Mouse (Mus musculus) MEL (cell line): ENCODE results near the gene Sema6b. TPM values are rescaled to one million over a fixed set of nuclear protein-coding genes. Genes with fewer than 3 reads are reported as not detected.

Experiments used
- DNase-seq: peaks from one replicate; pipeline ENCODE4 v3.0.0; 2011; ENCODE audit warnings: low read depth, low spot score
- H3K27ac ChIP-seq: 2 replicates; pipeline ENCODE4 v1.5.1; 2012; ENCODE audit warnings: low read depth, mild to moderate bottlenecking, control low read depth, low read length, moderate library complexity; ENCODE audit not compliant: control insufficient read depth
- H3K27me3 ChIP-seq, 2 experiments: fragments of 150-350 bp in 1 of 2; sonication (generic) in 1 of 2; 2 replicates each; pipeline ENCODE4 v1.6.1; 2012; ENCODE audit warnings: low read length in 2 of 2, mild to moderate bottlenecking in 2 of 2, improper control_type of control experiment in 1 of 2, moderate library complexity in 1 of 2; ENCODE audit not compliant: insufficient read depth in 2 of 2, control insufficient read depth in 1 of 2
- H3K36me3 ChIP-seq, 2 experiments: 2 replicates each; pipeline ENCODE4 v1.6.1; 2012 to 2014; ENCODE audit warnings: low read length in 2 of 2, improper control_type of control experiment in 1 of 2, inconsistent platforms in 1 of 2, mild to moderate bottlenecking in 1 of 2; ENCODE audit not compliant: insufficient read depth in 2 of 2, control insufficient read depth in 1 of 2
- H3K4me1 ChIP-seq, 2 experiments: fragments of 150-350 bp in 1 of 2; sonication (generic) in 1 of 2; 2 replicates each; pipeline ENCODE4 v1.6.1; 2012; ENCODE audit warnings: low read length in 2 of 2, improper control_type of control experiment in 1 of 2, mild to moderate bottlenecking in 1 of 2; ENCODE audit not compliant: insufficient read depth in 2 of 2, control insufficient read depth in 1 of 2
- H3K4me3 ChIP-seq, 2 experiments: fragments of 150-350 bp in 1 of 2; sonication (generic) in 1 of 2; 2 replicates each; pipeline ENCODE4 v1.5.1; 2012; ENCODE audit warnings: low read depth in 2 of 2, low read length in 2 of 2, mild to moderate bottlenecking in 2 of 2, moderate library complexity in 2 of 2, control low read depth in 1 of 2, improper control_type of control experiment in 1 of 2; ENCODE audit not compliant: control insufficient read depth in 1 of 2, insufficient read depth in 1 of 2
- H3K79me2 ChIP-seq: 2 replicates; pipeline ENCODE4 v1.6.1; 2012; ENCODE audit warnings: mild to moderate bottlenecking, low read length, moderate library complexity; ENCODE audit not compliant: control insufficient read depth, poor library complexity, insufficient read depth
- H3K9ac ChIP-seq: 2 replicates; pipeline ENCODE4 v1.6.1; 2012; ENCODE audit warnings: low read depth, mild to moderate bottlenecking, control low read depth, low read length, moderate library complexity; ENCODE audit not compliant: control insufficient read depth, poor library complexity, severe bottlenecking
- H3K9me3 ChIP-seq: fragments of 150-350 bp; sonication (generic); replicated peaks from 2 replicates; pipeline ENCODE4 v1.6.1; 2012; ENCODE audit warnings: mild to moderate bottlenecking, low read length, improper control_type of control experiment, moderate library complexity; ENCODE audit not compliant: insufficient read depth
- CHD2 ChIP-seq: IDR thresholded peaks from 2 replicates; pipeline ENCODE4 v1.6.1; 2011; ENCODE audit warnings: low read length, improper control_type of control experiment
- CTCF ChIP-seq, 3 experiments: IDR thresholded peaks in 2 of 3; conservative IDR thresholded peaks in 1 of 3; 2 replicates each; pipeline ENCODE4 v1.5.1; 2011 to 2012; ENCODE audit warnings: low read length in 3 of 3, low read depth in 2 of 3, mild to moderate bottlenecking in 2 of 3, improper control_type of control experiment in 1 of 3, inconsistent platforms in 1 of 3, mixed read lengths in 1 of 3, moderate library complexity in 1 of 3; ENCODE audit not compliant: control insufficient read depth in 1 of 3, insufficient read depth in 1 of 3, poor library complexity in 1 of 3, severe bottlenecking in 1 of 3
- EP300 ChIP-seq, 2 experiments: IDR thresholded peaks; 2 replicates each; pipeline ENCODE4 v1.6.1; 2011; ENCODE audit warnings: improper control_type of control experiment in 2 of 2, low read length in 2 of 2, low read depth in 1 of 2, mild to moderate bottlenecking in 1 of 2
- ETS1 ChIP-seq: IDR thresholded peaks from 2 replicates; pipeline ENCODE4 v1.6.1; 2012; ENCODE audit warnings: low read depth, mild to moderate bottlenecking, inconsistent platforms, low read length, improper control_type of control experiment, moderate library complexity
- GATA1 ChIP-seq: IDR thresholded peaks from 2 replicates; pipeline ENCODE4 v1.6.1; 2011; ENCODE audit warnings: low read depth, low read length, improper control_type of control experiment
- JUND ChIP-seq: IDR thresholded peaks from 2 replicates; pipeline ENCODE4 v1.6.1; 2011; ENCODE audit warnings: low read depth, mild to moderate bottlenecking, improper control_type of control experiment, low read length
- MAX ChIP-seq: IDR thresholded peaks from 2 replicates; pipeline ENCODE4 v1.6.1; 2011; ENCODE audit warnings: low read length, improper control_type of control experiment
- MAZ ChIP-seq: IDR thresholded peaks from 2 replicates; pipeline ENCODE4 v1.6.1; 2012; ENCODE audit warnings: low read depth, mild to moderate bottlenecking, inconsistent platforms, low read length, improper control_type of control experiment
- MXI1 ChIP-seq: IDR thresholded peaks from 2 replicates; pipeline ENCODE4 v1.6.1; 2011; ENCODE audit warnings: mild to moderate bottlenecking, low read depth, low read length, improper control_type of control experiment
- MYB ChIP-seq: IDR thresholded peaks from 2 replicates; pipeline ENCODE4 v1.6.1; 2011; ENCODE audit warnings: mild to moderate bottlenecking, low read depth, low read length, improper control_type of control experiment
- MYC ChIP-seq: IDR thresholded peaks from 2 replicates; pipeline ENCODE4 v1.6.1; 2011; ENCODE audit warnings: low read depth, mild to moderate bottlenecking, low read length, improper control_type of control experiment, moderate library complexity
- NELFE ChIP-seq: IDR thresholded peaks from 2 replicates; pipeline ENCODE4 v1.6.1; 2011; ENCODE audit warnings: low read depth, low read length, improper control_type of control experiment
- RAD21 ChIP-seq: IDR thresholded peaks from 2 replicates; pipeline ENCODE4 v1.6.1; 2011; ENCODE audit warnings: mild to moderate bottlenecking, low read depth, low read length, improper control_type of control experiment
- RCOR1 ChIP-seq: IDR thresholded peaks from 2 replicates; pipeline ENCODE4 v1.6.1; 2012; ENCODE audit warnings: low read depth, mild to moderate bottlenecking, inconsistent platforms, low read length, improper control_type of control experiment
- SIN3A ChIP-seq: IDR thresholded peaks from 2 replicates; pipeline ENCODE4 v1.6.1; 2012; ENCODE audit warnings: low read length, improper control_type of control experiment, inconsistent platforms
- SMC3 ChIP-seq: IDR thresholded peaks from 2 replicates; pipeline ENCODE4 v1.6.1; 2011; ENCODE audit warnings: low read depth, low read length, improper control_type of control experiment
- UBTF ChIP-seq: IDR thresholded peaks from 2 replicates; pipeline ENCODE4 v1.6.1; 2012; ENCODE audit warnings: low read depth, mild to moderate bottlenecking, inconsistent platforms, low read length, improper control_type of control experiment, moderate library complexity, borderline replicate concordance; ENCODE audit not compliant: insufficient read depth
- ZC3H11A ChIP-seq: IDR thresholded peaks from 2 replicates; pipeline ENCODE4 v1.6.1; 2012; ENCODE audit warnings: low read depth, mild to moderate bottlenecking, inconsistent platforms, low read length, improper control_type of control experiment
- ZMIZ1 ChIP-seq: IDR thresholded peaks from 2 replicates; pipeline ENCODE4 v1.6.1; 2012; ENCODE audit warnings: low read depth, mild to moderate bottlenecking, inconsistent platforms, low read length, improper control_type of control experiment, moderate library complexity
- ZNF384 ChIP-seq: IDR thresholded peaks from 2 replicates; pipeline ENCODE4 v1.6.1; 2012; ENCODE audit warnings: low read depth, mild to moderate bottlenecking, inconsistent platforms, low read length, improper control_type of control experiment
- polyA plus RNA-seq, 2 experiments: library from polyadenylated mRNA; stranded (reverse) in 1 of 2; unstranded in 1 of 2; fragments of >175 nt in 1 of 2; fragments of >200 nt in 1 of 2; gene quantifications; 2 replicates each; pipeline versions ENCODE4 v1.2.1 to v1.2.4; 2012; ENCODE audit warnings: low replicate concordance in 2 of 2, low read depth in 1 of 2; ENCODE audit not compliant: insufficient read length in 2 of 2, insufficient read depth in 1 of 2, missing spikeins in 1 of 2
- total RNA-seq: library from RNA; depleted of rRNA; stranded (reverse); fragments of 300-350 nt; gene quantifications from 2 replicates; pipeline ENCODE4 v1.2.3, GENCODE M21; 2012

Gene Sema6b
- total and polyA plus RNA-seq, 3 experiments = 7.7 to 16.8 TPM; not detected in 1

DNA sequence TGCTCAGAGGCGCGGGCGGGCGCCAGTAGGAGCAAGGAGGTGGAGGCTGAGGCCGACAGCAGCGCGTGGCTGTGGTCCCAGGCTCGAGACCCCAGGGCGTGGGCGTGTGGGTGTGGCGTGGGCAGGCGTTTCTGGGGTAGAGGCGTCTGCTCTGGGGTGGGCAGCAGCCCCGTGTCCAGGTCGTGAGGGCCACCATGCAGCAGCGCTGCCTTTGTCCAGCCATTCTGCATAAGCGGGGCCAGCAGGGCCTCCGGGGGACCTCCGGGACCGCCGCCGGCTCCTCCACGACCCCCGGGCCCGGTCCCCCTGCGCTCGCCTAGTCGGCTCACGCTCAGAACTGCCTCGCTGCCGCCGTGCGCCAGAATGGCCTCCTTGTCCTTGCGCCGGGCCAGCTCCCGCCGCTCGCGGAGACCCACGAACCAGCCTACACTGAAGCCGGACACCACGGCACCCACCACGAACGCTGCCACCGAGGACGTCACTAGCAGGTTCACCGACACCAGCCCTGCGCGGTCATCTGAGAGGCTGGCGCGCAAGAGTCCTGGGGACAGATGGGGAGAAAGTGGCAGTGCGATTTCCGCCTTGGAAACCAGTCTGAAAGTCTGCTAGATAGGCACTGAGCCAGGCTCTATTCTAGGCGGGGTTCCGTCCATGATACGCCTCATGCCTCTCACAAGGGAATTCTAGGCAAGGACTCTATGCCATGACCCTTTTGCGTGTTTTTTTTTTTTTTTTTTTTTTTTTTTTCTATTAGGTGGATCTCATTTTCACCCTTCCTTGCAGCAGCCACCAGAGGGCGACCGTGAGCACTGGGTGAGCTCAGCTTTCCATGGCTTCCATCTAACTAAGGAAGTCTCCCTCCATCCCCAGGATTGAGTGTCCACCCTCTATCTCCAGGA, 15.5 kb downstream of the Sema6b start:
- no peaks in the 10 kb centered on the region for H3K9me3 ChIP-seq
- no peaks in the 10 kb centered on the region for H3K79me2 ChIP-seq
- TF ChIP-seq ZNF384 = peak; percentile 96
- peak; percentile 67 to 83 (median 82) for TF ChIP-seq CTCF (IDR thresholded peaks at IDR 0.05 in 2 of 3, conservative IDR thresholded peaks at IDR 0.05 in 1 of 3; ENCODE audit: control insufficient read depth in 1 of 3, insufficient read depth in 1 of 3, low read depth in 2 of 3, low read length in 3 of 3, poor library complexity in 1 of 3, severe bottlenecking in 1 of 3)
- TF ChIP-seq SMC3 = peak; percentile 54
- TF ChIP-seq MAX = no peak
- TF ChIP-seq RAD21 = peak; percentile 17
- TF ChIP-seq MAZ = no peak
- no peak for TF ChIP-seq MYB
- no peak for TF ChIP-seq RCOR1
- TF ChIP-seq ZC3H11A = no peak
- no peak for TF ChIP-seq MYC
- H3K9ac ChIP-seq = no peak overlapping the region
- H3K4me1 ChIP-seq = no peaks in the 10 kb centered on the region
- DNase-seq = peak; percentile 66
- no peaks in the 10 kb centered on the region for H3K36me3 ChIP-seq
- H3K27me3 ChIP-seq = no peaks in the 10 kb centered on the region
- no peak overlapping the region for H3K4me3 ChIP-seq
- no peak overlapping the region for H3K27ac ChIP-seq

DNA sequence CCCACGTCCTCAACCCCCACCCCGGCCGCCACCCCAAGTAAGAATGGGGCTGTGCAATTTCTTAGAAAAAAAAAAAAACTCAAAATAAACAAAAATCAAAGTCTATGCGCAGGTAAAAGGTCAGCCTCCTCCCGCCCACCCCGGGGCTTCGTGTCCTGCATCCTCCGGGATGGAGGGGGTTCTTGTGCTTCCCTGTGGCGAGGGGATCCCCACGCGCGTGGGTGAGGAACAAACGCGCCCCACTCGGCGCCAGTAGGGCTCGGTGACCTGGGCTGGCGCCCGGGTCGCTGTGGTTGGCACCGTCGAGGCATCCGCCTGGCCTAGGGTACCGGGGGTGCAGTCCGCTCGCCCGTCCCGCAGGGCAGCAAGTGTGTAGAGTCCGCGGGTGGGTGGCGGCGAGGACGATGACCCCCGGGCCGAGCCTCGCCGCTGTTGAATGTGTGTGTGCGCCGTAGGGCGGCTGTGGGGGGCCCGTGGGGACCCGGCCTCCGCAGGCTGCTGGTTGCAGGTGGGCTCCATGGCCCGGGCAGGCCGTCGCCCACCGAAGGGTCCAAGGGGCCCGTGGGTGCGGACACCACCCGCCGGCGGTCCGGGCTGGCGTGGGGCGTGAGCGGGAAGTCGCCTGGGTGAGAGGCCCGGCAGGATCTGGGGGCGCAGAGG, 16.3 kb downstream of the Sema6b start:
- Histone ChIP-seq H3K36me3 (no peaks in the 10 kb centered on the region), H3K4me1 (no peaks in the 10 kb centered on the region), H3K9me3 (no peaks in the 10 kb centered on the region), H3K27me3 (no peaks in the 10 kb centered on the region), H3K4me3 (no peak overlapping the region), H3K79me2 (no peaks in the 10 kb centered on the region), H3K9ac (no peak overlapping the region), H3K27ac (no peak overlapping the region)
- TF ChIP-seq JUND (no peak), MXI1 (no peak), NELFE (no peak), ZMIZ1 (no peak), ETS1 (no peak), UBTF (no peak), GATA1 (no peak), EP300 (IDR thresholded peaks at IDR 0.05; ENCODE audit: low read depth in 1 of 2, low read length in 2 of 2) (no peak), CHD2 (no peak), MYC (no peak), SIN3A (no peak)
- DNase-seq = no peak
